Mouse (Mus musculus): ENCODE measurements at regions not wholly inside any gene's neighbourhood (a gene's known extent, or its start where the extent isn't known, plus 50 kb on each side); places are given as distances from the start of the nearest gene placed in this dataset.

DNA sequence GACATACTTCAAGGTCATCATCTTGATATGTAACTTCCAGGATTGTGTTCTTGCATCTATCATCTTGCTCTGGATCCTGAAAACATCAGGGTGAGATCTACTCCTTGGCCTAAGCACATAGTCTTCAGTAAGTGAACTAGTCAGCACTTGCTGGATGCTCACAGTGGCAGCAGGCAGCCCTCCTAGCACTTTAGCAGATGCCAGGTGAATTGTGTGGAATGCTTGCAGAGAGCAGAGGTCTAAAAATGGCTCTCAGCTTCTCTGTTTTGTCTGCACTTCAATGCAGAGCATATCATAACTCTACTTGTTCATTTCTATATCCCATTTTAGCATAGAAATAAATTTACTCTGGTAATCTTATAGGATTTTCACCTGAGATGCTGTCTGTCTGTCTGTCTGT, 85.8 kb upstream of the Fam84a start:
- H3K9ac ChIP-seq, result no peak overlapping the region
- H3K27me3 ChIP-seq, result no peaks in the 10 kb centered on the region
- no peaks in the 10 kb centered on the region for H3K4me1 ChIP-seq
- no peak overlapping the region for H3K4me2 ChIP-seq (replicated peaks)
- H3K27ac ChIP-seq, result no peak overlapping the region
- H3K4me3 ChIP-seq, result no peak overlapping the region
- no peaks in the 10 kb centered on the region for H3K36me3 ChIP-seq
- no peaks in the 10 kb centered on the region for H3K9me3 ChIP-seq
- no peak for ATAC-seq (ENCODE audit: insufficient number of reproducible peaks, insufficient read depth, low FRiP score, low TSS enrichment)

DNA sequence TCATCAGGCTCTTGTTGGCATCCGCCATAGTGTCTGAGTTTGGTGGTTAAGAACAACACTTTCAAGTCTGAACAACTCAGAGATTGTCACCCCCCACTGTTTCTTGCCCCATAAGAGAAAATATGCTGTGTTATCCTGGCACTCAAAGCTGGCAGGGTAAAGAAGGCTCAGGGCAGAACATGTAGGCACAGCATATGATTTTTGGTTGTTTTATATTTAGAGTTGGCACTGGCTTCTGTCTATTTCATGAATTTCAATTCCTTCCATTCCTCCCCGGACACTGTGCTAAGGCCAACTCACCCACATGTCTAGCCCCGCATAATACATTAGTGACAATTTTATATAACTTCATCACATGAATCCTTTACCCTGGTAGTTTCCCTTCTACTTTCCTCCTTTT, 83.5 kb upstream of the Fam84a start:
- H3K27me3 ChIP-seq, result no peaks in the 10 kb centered on the region

DNA sequence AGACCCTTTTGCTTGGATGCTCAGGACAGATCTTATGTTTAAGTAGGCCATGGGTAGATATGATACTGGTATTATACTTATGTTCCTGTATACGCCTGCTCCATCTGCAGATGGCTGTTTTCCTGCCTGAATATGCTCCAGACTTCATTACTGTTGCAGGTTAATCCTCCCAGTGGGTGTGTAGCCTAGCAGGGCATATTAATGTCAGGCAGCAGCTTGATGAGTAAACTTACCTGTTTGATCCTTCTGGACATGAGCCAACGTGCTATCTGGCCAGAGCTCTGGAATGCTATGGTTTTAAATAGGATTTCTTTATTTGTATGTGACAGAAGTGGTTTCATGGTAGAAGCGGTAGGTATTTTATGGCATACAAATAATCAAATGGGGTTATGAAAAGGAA, 60.8 kb upstream of the Fam84a start:
- H3K4me1 ChIP-seq, result no peaks in the 10 kb centered on the region
- H3K4me3 ChIP-seq, result no peak overlapping the region
- 72% methylated on average over 3 of the region's 3 CpGs for WGBS
- no peaks in the 10 kb centered on the region for H3K27me3 ChIP-seq
- H3K36me3 ChIP-seq, result no peaks in the 10 kb centered on the region
- ATAC-seq (ENCODE audit: insufficient number of reproducible peaks, insufficient read depth, low FRiP score, low TSS enrichment), result no peak
- H3K27ac ChIP-seq, result no peak overlapping the region
- H3K9ac ChIP-seq, result no peak overlapping the region
- no peak overlapping the region for H3K4me2 ChIP-seq (replicated peaks)
- H3K9me3 ChIP-seq, result no peaks in the 10 kb centered on the region

More for the DNA sequence above, 83.5 kb upstream of the Fam84a start:
- WGBS, result 88% methylated on average over 3 of the region's 3 CpGs
- Histone ChIP-seq H3K9me3 (no peaks in the 10 kb centered on the region), H3K4me2 (replicated peaks) (no peak overlapping the region), H3K27ac (no peak overlapping the region), H3K9ac (no peak overlapping the region), H3K36me3 (no peaks in the 10 kb centered on the region), H3K4me3 (no peak overlapping the region), H3K4me1 (no peaks in the 10 kb centered on the region)
- ATAC-seq (ENCODE audit: insufficient number of reproducible peaks, insufficient read depth, low FRiP score, low TSS enrichment), result no peak

DNA sequence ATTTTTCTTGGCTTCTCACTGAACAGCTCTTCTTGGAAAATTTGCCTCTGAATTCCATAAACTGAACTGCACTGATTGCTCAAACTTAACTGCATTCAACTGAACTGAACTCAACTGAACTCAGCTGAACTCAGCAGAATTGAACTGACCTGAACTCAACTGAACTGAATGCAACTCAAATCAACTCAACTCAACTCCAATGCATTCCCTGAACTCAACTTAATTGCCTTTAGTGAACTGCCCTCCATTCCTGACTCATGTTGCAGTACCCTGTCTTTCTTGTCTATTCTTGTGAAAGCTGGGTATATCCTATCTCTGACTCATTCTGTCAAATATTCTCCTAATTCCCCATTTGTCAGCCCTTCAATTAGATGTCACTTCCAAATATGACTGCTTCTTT, 58.0 kb upstream of the Fam84a start:
- Histone ChIP-seq H3K4me1 (no peaks in the 10 kb centered on the region), H3K9ac (no peak overlapping the region), H3K9me3 (no peaks in the 10 kb centered on the region), H3K4me2 (replicated peaks) (no peak overlapping the region), H3K36me3 (no peaks in the 10 kb centered on the region), H3K4me3 (no peak overlapping the region), H3K27ac (no peak overlapping the region), H3K27me3 (no peaks in the 10 kb centered on the region)
- ATAC-seq (ENCODE audit: insufficient number of reproducible peaks, insufficient read depth, low FRiP score, low TSS enrichment), result no peak

DNA sequence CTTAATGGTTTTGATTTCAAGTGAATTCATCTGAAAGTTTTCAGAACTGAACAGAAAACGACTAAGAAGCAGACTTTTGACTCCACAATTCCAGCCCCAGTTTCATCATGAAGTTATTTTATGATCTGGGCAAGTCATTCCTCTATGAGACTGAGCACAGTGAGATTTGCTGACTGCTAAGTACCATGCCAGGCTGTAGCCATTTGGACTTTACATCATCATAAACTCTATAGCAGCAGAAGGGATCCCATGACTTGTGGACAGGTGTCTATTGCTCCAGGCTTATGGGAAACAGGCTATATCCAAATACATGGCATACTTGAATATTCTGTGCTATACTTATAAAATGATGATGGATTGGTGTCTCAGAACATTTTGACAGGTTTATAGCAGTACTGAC, 55.4 kb upstream of the Fam84a start:
- Histone ChIP-seq H3K27ac (no peak overlapping the region), H3K9me3 (no peaks in the 10 kb centered on the region), H3K9ac (no peak overlapping the region), H3K36me3 (no peaks in the 10 kb centered on the region), H3K4me3 (no peak overlapping the region), H3K4me1 (no peaks in the 10 kb centered on the region), H3K4me2 (replicated peaks) (no peak overlapping the region), H3K27me3 (no peaks in the 10 kb centered on the region)
- no peak for ATAC-seq (ENCODE audit: insufficient number of reproducible peaks, insufficient read depth, low FRiP score, low TSS enrichment)
- 56% methylated on average over 1 of the region's 1 CpGs for WGBS

DNA sequence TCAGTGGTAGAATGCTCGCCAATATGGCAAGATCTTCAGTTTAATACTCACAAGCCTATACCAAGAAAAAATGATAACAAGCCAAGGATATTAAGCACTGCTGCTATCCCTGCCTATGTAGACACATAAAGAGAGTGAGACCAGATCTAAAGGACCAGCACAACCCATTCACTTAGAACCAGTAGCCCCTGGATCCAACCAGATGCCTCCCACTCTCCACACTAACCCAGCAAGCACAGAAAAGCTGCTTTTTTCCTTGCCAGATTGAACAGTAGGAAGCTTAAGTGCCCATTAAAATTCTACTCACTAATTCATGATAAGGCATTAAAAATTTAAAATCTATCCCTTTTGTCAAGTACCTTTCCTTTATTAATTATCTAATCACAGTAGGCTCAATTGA, 52.6 kb upstream of the Fam84a start:
- H3K4me1 ChIP-seq, result no peaks in the 10 kb centered on the region
- no peaks in the 10 kb centered on the region for H3K9me3 ChIP-seq
- WGBS, result 84% methylated on average over 1 of the region's 1 CpGs
- H3K4me3 ChIP-seq, result no peak overlapping the region
- H3K27ac ChIP-seq, result no peak overlapping the region
- H3K9ac ChIP-seq, result no peak overlapping the region
- no peaks in the 10 kb centered on the region for H3K27me3 ChIP-seq
- no peak for ATAC-seq (ENCODE audit: insufficient number of reproducible peaks, insufficient read depth, low FRiP score, low TSS enrichment)
- H3K4me2 ChIP-seq (replicated peaks), result no peak overlapping the region
- no peaks in the 10 kb centered on the region for H3K36me3 ChIP-seq

Data from embryonic facial prominence, embryonic 12.5 days (tissue).